Mouse (Mus musculus): ENCODE results near the gene Tmem222. TPM values are rescaled to one million over a fixed set of nuclear protein-coding genes. Genes with fewer than 3 reads are reported as not detected.

Tmem222 gene
- polyA plus RNA-seq, 1 experiment = 5.3 TPM

DNA sequence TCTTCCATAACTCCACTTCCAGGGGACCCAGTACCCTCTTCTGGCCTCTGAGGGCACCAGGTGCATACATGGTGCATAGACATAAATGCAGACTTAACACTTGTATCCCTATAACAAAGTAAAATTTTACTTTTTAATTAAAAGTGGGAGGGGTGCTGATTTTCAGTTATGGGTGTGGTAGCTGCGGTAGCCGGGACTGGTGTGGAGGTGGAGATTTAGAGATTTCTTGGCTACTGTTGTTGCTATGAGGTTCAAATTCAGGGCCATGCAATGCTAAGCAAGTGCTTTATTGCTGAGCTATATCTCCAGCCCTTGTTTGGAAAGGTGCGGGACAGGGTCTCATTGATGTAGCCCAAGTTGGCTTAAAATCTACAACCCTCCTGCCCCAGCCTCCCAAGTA, 58.8 kb downstream of the Tmem222 start:
- Histone ChIP-seq H3K9me3 (ENCODE audit: control insufficient read depth, low read length) (no peaks in the 10 kb centered on the region), H3K27me3 (ENCODE audit: control insufficient read depth) (peaks cover 74% of the 10 kb centered on the region), H3K4me3 (replicated peaks) (no peak overlapping the region), H3K36me3 (ENCODE audit: control insufficient read depth) (no peaks in the 10 kb centered on the region), H3K4me1 (ENCODE audit: control insufficient read depth) (peaks cover 8% of the 10 kb centered on the region)
- no peak for TF ChIP-seq GATA1 (IDR thresholded peaks at IDR 0.05; ENCODE audit: low read length)
- no peak for TF ChIP-seq TAL1 (IDR thresholded peaks at IDR 0.05; ENCODE audit: low read length)

DNA sequence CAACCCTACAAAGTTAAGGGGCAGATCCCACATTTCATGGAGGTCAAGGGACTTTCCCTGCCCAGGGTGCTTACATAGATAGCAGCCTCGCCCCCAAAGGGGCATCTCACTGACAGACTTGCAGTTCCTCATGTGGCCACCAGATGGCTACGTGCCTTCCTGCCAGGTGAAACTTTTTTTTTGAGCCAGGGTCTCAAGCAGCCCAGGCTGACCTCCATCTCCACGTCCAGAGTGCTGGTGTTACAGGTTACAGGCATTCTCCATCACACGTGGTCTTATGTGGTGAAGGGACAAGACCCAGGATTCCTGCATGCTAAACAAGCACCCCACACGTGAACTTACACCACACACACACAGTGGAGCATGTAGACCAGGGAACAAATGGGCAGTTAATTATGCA, 60.0 kb downstream of the Tmem222 start:
- H3K4me1 ChIP-seq (ENCODE audit: control insufficient read depth) = peaks cover 15% of the 10 kb centered on the region
- no peaks in the 10 kb centered on the region for H3K36me3 ChIP-seq (ENCODE audit: control insufficient read depth)
- no peak for TF ChIP-seq GATA1 (IDR thresholded peaks at IDR 0.05; ENCODE audit: low read length)
- TF ChIP-seq TAL1 (IDR thresholded peaks at IDR 0.05; ENCODE audit: low read length) = no peak
- peaks cover 2% of the 10 kb centered on the region; the same call in 1 of the 2 replicates for H3K9me3 ChIP-seq (ENCODE audit: control insufficient read depth, low read length)
- peaks cover 74% of the 10 kb centered on the region for H3K27me3 ChIP-seq (ENCODE audit: control insufficient read depth)
- H3K4me3 ChIP-seq (replicated peaks) = no peak overlapping the region

Other genes starting within 250 kb of the Tmem222 start
- gene Wasf2, start 147.3 kb downstream of the Tmem222 start, polyA plus RNA-seq (2012) = 7.5 and 8.8 TPM in 2 replicates
- gene Cd164l2, start 65.7 kb downstream of the Tmem222 start, polyA plus RNA-seq (2012) = not detected in 2 replicates
- gene Gpr3, start 65.3 kb downstream of the Tmem222 start, polyA plus RNA-seq (2012) = not detected in 2 replicates
- gene Map3k6, start 37.0 kb downstream of the Tmem222 start, polyA plus RNA-seq (2012) = 0.64 and 1.2 TPM in 2 replicates
- gene Sytl1, start 14.7 kb downstream of the Tmem222 start, polyA plus RNA-seq (2012) = 0.07 and 0.20 TPM in 2 replicates
- 23.1 and 24.0 TPM in 2 replicates for gene Wdtc1, start 75.7 kb upstream of the Tmem222 start, polyA plus RNA-seq (2012)
- gene Slc9a1, start 91.9 kb upstream of the Tmem222 start, polyA plus RNA-seq (2012) = 3.7 and 3.8 TPM in 2 replicates
- gene Tent5b, start 202.3 kb upstream of the Tmem222 start, polyA plus RNA-seq (2012) = not detected in 2 replicates
- gene Trnp1, start 220.8 kb upstream of the Tmem222 start, polyA plus RNA-seq (2012) = not detected in 2 replicates
- gene Kdf1, start 241.2 kb upstream of the Tmem222 start, polyA plus RNA-seq (2012) = not detected in 2 replicates

All from erythroblast, embryonic 14.5 days (primary cell).